Mouse (Mus musculus): ENCODE results near the gene Zfp65. TPM values are rescaled to one million over a fixed set of nuclear protein-coding genes. Genes with fewer than 3 reads are reported as not detected.
A peak's percentile ranks its signal among the peaks of the same experiment; 100 is the strongest.

Gene Zfp65
- polyA plus RNA-seq (2012; rRNA removed), result 1.4 and 1.5 TPM in 2 replicates

DNA sequence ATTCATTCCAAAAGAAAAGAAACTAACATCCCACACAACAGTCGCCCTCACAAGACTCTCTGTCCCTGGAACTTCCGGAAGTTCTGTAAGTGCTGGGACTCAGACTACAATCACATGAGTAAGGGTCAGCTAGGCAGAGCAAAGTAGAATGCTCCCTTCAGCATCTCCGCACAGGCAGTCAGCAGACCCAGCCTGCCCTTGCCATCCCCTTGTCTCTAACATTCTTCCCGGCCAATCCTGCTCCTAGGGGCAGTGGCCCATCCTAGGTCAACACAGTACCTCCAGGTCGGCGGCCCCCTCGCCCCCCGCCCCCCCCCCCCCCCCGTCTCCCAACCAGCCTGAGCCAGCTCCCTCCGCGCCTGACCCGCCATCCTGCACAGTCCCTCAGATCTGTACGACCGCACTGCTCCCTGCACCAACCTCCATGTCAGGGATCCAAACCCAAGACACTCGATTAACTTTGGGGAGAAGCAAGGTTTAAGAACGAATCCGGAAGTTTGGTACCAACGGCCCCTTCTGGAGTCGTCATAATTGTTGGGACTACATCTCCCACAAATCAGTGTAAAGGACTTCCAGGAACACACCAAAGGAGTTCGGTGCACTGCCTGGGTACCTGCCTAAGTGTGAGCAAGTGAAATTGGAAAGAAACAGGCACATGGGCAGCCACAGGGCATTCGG lies at the start of gene Zfp65:
Zfp65 (minus strand) TSS at position 533 of the 678 bp plus-strand sequence.
- TF ChIP-seq CTCF (IDR thresholded peaks at IDR 0.05; ENCODE audit: control insufficient read depth, insufficient read depth, insufficient replicate concordance, low read depth, low read length) (no peak), POLR2A (IDR thresholded peaks at IDR 0.05; ENCODE audit: control insufficient read depth, low read depth, low read length) (no peak)
- Histone ChIP-seq H3K36me3 (ENCODE audit: control insufficient read depth, insufficient read depth, low read length) (no peaks in the 10 kb centered on the region), H3K27ac (ENCODE audit: control insufficient read depth, insufficient read depth, low read depth, low read length) (no peak within 1 kb of the TSS), H3K4me1 (ENCODE audit: control insufficient read depth, insufficient read depth, low read length) (no peaks in the 10 kb centered on the region; the same call in 1 of the 2 replicates), H3K27me3 (ENCODE audit: control insufficient read depth, insufficient read depth, low read length) (no peaks in the 10 kb centered on the region), H3K4me3 (ENCODE audit: control insufficient read depth, low read depth, low read length) (peak within 1 kb of the TSS; percentile 55)

DNA sequence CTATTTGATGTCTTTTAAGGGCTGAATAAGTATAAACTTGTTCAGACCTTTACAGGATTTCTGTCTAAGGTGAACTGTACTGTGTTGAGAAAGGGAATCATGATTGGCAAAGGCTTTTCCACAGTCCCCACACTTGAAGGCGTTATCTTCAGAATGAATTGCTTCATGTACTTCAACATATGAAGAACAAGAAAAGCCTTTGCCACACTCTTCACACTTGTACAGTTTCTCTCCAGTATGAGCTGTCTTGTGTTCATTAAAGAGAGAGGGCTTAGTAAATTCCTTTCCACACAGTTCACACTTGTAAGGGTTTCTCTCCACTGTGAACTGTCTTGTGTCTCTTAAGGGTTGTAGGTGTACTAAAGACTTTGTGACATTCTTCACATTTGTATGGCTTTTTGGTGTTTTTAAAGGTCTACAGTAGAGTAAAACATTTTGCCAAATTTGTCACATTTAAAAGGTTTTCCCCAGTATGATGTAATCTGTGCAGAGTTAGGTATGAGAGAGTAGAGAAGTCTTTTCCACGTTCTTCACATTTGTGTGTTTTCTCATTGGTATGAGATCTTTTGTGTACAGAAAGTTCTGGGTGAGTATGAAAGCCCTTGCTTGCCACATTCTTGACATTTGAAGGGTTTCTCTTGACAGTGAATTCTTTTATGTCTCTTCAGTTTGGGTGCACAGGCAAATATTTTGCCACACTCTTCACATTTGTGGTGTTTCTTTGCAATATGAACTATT lies 34.2 kb upstream of the Zfp65 start:
- H3K27ac ChIP-seq (ENCODE audit: control insufficient read depth, insufficient read depth, low read depth, low read length), result no peak overlapping the region
- H3K4me1 ChIP-seq (ENCODE audit: control insufficient read depth, insufficient read depth, low read length), result no peaks in the 10 kb centered on the region
- TF ChIP-seq POLR2A (IDR thresholded peaks at IDR 0.05; ENCODE audit: control insufficient read depth, low read depth, low read length) (no peak), CTCF (IDR thresholded peaks at IDR 0.05; ENCODE audit: control insufficient read depth, insufficient read depth, insufficient replicate concordance, low read depth, low read length) (no peak)

DNA sequence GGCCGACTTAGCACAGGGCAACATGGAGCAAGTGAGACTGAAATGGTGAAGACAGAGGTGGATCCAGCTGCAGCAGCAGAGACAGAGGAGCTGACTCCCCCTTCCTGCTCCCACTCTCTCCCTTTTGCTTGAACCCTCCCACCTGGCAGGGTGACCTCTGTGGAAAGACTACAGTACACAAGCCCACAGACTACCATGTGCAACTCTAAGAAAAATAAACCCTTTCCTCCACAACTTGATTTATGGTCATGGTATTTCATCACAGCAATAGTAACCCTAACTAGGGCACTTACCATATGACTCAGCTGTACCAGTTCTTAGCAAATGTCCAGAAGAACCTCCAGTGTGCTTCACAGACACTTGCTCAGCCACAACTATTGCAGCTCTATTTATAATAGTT lies 31.0 kb upstream of the Zfp65 start:
- Histone ChIP-seq H3K27me3 (ENCODE audit: control insufficient read depth, insufficient read depth, low read length) (no peaks in the 10 kb centered on the region), H3K4me3 (ENCODE audit: control insufficient read depth, low read depth, low read length) (no peak overlapping the region), H3K36me3 (ENCODE audit: control insufficient read depth, insufficient read depth, low read length) (no peaks in the 10 kb centered on the region), H3K27ac (ENCODE audit: control insufficient read depth, insufficient read depth, low read depth, low read length) (no peak overlapping the region), H3K4me1 (ENCODE audit: control insufficient read depth, insufficient read depth, low read length) (no peaks in the 10 kb centered on the region)
- TF ChIP-seq CTCF (IDR thresholded peaks at IDR 0.05; ENCODE audit: control insufficient read depth, insufficient read depth, insufficient replicate concordance, low read depth, low read length) (no peak), POLR2A (IDR thresholded peaks at IDR 0.05; ENCODE audit: control insufficient read depth, low read depth, low read length) (no peak)

More for the DNA sequence above, 34.2 kb upstream of the Zfp65 start:
- Histone ChIP-seq H3K36me3 (ENCODE audit: control insufficient read depth, insufficient read depth, low read length) (no peaks in the 10 kb centered on the region), H3K4me3 (ENCODE audit: control insufficient read depth, low read depth, low read length) (no peak overlapping the region), H3K27me3 (ENCODE audit: control insufficient read depth, insufficient read depth, low read length) (no peaks in the 10 kb centered on the region)

DNA sequence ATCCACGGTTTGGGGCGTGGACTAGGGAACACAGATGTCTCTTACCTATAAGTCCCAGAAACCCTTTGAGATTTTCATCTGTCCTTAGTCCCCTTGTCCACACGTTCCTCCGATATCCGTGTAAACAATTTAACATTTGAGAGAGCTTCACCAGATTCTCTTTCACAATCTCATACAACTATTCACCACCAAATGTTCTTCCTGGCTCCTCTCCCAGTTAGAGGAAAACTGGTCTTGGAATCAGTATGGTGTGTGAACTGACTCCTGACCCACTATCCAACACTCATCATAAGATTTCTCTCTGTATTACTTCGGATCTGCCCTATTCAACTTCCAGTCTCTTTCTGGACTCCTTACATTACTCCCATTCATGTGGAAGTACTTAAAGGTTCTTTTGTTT lies 26.8 kb upstream of the Zfp65 start:
- TF ChIP-seq CTCF (IDR thresholded peaks at IDR 0.05; ENCODE audit: control insufficient read depth, insufficient read depth, insufficient replicate concordance, low read depth, low read length) (no peak), POLR2A (IDR thresholded peaks at IDR 0.05; ENCODE audit: control insufficient read depth, low read depth, low read length) (no peak)
- H3K4me1 ChIP-seq (ENCODE audit: control insufficient read depth, insufficient read depth, low read length), result no peaks in the 10 kb centered on the region
- no peak overlapping the region for H3K4me3 ChIP-seq (ENCODE audit: control insufficient read depth, low read depth, low read length)
- H3K27ac ChIP-seq (ENCODE audit: control insufficient read depth, insufficient read depth, low read depth, low read length), result no peak overlapping the region
- H3K36me3 ChIP-seq (ENCODE audit: control insufficient read depth, insufficient read depth, low read length), result no peaks in the 10 kb centered on the region
- no peaks in the 10 kb centered on the region for H3K27me3 ChIP-seq (ENCODE audit: control insufficient read depth, insufficient read depth, low read length)

DNA sequence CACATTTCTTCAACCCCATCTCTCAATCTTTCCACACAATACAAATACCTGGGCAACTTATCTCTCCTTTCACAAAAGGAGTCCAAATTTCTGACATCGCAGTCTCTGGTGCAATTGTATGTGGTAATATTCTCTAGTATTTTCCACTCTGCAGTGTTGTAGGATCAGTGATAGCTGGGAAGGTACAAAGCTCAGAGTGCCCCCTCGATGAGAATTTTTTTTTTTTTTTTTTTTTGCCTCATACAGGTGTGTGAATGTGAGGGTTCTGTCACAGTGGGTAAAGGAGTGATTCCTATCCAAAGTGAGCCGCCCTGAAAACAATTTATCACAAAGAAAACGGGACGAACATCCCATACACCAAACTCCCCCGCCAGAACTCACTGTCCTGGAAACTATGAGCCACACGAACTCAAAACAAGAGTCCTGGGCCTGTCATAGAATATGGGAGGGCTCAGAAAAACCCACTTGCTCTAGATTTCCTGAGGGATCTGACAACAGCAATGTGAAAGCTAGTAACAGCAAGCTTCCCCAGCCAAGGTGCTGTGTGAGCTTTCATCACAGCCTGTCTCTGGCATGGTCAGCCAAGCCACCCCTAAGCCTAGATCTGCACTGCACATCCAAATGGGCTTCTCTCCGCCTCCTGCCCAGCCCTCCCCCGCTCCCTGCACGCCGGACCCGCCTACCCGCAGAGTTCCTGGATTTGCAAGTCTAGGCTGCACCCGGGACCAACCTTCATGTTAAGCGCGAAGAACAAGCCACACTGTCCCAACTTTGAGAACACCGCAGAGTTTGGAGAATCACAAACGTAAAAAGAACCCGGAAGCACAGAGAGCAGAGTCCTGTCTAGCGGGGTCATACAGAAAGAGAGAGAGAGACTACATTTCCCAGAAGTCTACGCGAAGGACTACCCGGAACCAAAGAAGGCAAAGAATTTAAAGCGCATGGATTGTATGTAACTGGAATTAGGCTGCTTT lies 25.6 kb upstream of the Zfp65 start, which contains the start of gene Zfp85:
Zfp85 (minus strand) TSS at position 896 of the 974 bp plus-strand sequence.
- Histone ChIP-seq H3K36me3 (ENCODE audit: control insufficient read depth, insufficient read depth, low read length) (no peaks in the 10 kb centered on the region), H3K27ac (ENCODE audit: control insufficient read depth, insufficient read depth, low read depth, low read length) (peak within 1 kb of the TSS; percentile 61), H3K27me3 (ENCODE audit: control insufficient read depth, insufficient read depth, low read length) (no peaks in the 10 kb centered on the region), H3K4me1 (ENCODE audit: control insufficient read depth, insufficient read depth, low read length) (no peaks in the 10 kb centered on the region), H3K4me3 (ENCODE audit: control insufficient read depth, low read depth, low read length) (peak within 1 kb of the TSS; percentile 90)
- TF ChIP-seq POLR2A (IDR thresholded peaks at IDR 0.05; ENCODE audit: control insufficient read depth, low read depth, low read length) (no peak), CTCF (IDR thresholded peaks at IDR 0.05; ENCODE audit: control insufficient read depth, insufficient read depth, insufficient replicate concordance, low read depth, low read length) (no peak)

DNA sequence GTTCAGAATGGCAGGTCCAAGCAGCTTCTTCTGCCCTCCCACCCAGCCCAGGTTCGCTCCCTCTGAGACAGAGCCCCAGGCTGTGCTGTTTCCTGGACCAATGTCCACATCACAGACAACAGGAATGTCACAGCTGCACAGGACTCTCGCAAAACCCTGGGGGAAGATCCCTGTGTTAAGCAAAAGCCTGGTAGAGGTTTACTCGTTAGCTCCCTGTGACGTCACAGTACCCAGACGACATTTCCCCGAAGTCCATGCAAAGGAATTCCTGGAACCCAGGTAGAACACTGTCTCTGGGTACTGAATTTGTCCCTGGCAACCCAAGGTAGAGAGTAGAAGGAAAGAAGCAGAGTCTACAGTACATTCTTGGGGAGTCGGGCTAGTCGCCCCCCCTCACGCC lies 14.9 kb upstream of the Zfp65 start:
- Histone ChIP-seq H3K27ac (ENCODE audit: control insufficient read depth, insufficient read depth, low read depth, low read length) (no peak overlapping the region), H3K4me3 (ENCODE audit: control insufficient read depth, low read depth, low read length) (peak overlapping the region; percentile 85), H3K4me1 (ENCODE audit: control insufficient read depth, insufficient read depth, low read length) (peaks cover 2% of the 10 kb centered on the region; the same call in 1 of the 2 replicates), H3K36me3 (ENCODE audit: control insufficient read depth, insufficient read depth, low read length) (no peaks in the 10 kb centered on the region), H3K27me3 (ENCODE audit: control insufficient read depth, insufficient read depth, low read length) (no peaks in the 10 kb centered on the region)
- TF ChIP-seq POLR2A (IDR thresholded peaks at IDR 0.05; ENCODE audit: control insufficient read depth, low read depth, low read length) (no peak; the same call in 1 of the 2 replicates), CTCF (IDR thresholded peaks at IDR 0.05; ENCODE audit: control insufficient read depth, insufficient read depth, insufficient replicate concordance, low read depth, low read length) (no peak)

Data from testis, adult 2 months (tissue).